Comparison of ENCODE assay signal across 7 mouse cellular contexts in genomic region chr11:116087194-116088130, GRCm38 (mm10). TPM values are rescaled to one million over a fixed set of nuclear protein-coding genes. Genes with fewer than 3 reads are reported as not detected.
A peak's percentile ranks its signal among the peaks of the same experiment; 100 is the strongest.
DNase-seq lines count a peak whose midpoint lies in the region; ATAC-seq lines count a peak whose summit lies in the region.

No protein-coding gene starts in this region.

- H3K27ac ChIP-seq in intestine, embryonic 14.5 days (ENCODE audit: low read depth) = peak overlapping the region; percentile 82
- peak overlapping the region; percentile 92 for H3K27ac ChIP-seq in midbrain, embryonic 10.5 days (replicated peaks)

- H3K27me3 ChIP-seq in intestine, embryonic 14.5 days (replicated peaks; ENCODE audit: control insufficient read depth, insufficient read depth, low read length) = no peaks in the 10 kb centered on the region
- no peaks in the 10 kb centered on the region for H3K27me3 ChIP-seq in midbrain, embryonic 10.5 days (ENCODE audit: low read depth, poor library complexity, severe bottlenecking)

- peak overlapping the region; percentile 65 for H3K4me2 ChIP-seq in intestine, embryonic 14.5 days (ENCODE audit: low read length)

- intact Hi-C loops in left cerebral cortex, postnatal 36 days (cut with DNase I) = loop anchor here (1.0 to 2.0 kb wide), 3 partner anchors 43 to 57 kb away; partner anchors contain the start of genes Mrpl38 and Unk

- peak overlapping the region; percentile 44 for H3K9ac ChIP-seq in intestine, embryonic 14.5 days (ENCODE audit: low read length)

- H3K9me3 ChIP-seq in intestine, embryonic 14.5 days (ENCODE audit: control insufficient read depth, low read length) = no peaks in the 10 kb centered on the region
- no peaks in the 10 kb centered on the region for H3K9me3 ChIP-seq in midbrain, embryonic 10.5 days (replicated peaks)

- peak overlapping the region; percentile 54 for H3K4me3 ChIP-seq in intestine, embryonic 14.5 days (ENCODE audit: low read depth, low read length)
- H3K4me3 ChIP-seq in midbrain, embryonic 10.5 days = peak overlapping the region; percentile 63

- peaks cover 13% of the 10 kb centered on the region for H3K4me1 ChIP-seq in intestine, embryonic 14.5 days (replicated peaks; ENCODE audit: control insufficient read depth, insufficient read depth, low read length)
- H3K4me1 ChIP-seq in midbrain, embryonic 10.5 days = peaks cover 22% of the 10 kb centered on the region

- WGBS in intestine, embryonic 14.5 days = 3% methylated on average over 31 of the region's 31 CpGs
- WGBS in midbrain, embryonic 10.5 days = 5% methylated on average over 31 of the region's 31 CpGs

- DNase-seq in adrenal gland, adult 18-20 months (ENCODE audit: low spot score in 2 of 2) = peak; percentile 86 to 91
- DNase-seq in embryo, embryonic 10 days (ENCODE audit: low spot score) = peak; percentile 91
- peak; percentile 88 for DNase-seq in gastrocnemius, postnatal 25 days
- peak; percentile 94 for DNase-seq in intestine, embryonic 14.5 days (ENCODE audit: low spot score)
- DNase-seq in left cerebral cortex, postnatal 36 days (ENCODE audit: low spot score in 2 of 2) = peak; percentile 79 to 82
- DNase-seq in midbrain, embryonic 10.5 days (ENCODE audit: low spot score) = peak; percentile 90
- peak; percentile 86 for DNase-seq in skeletal muscle tissue, adult 2 months (ENCODE audit: low read depth, low spot score)

- H3K36me3 ChIP-seq in intestine, embryonic 14.5 days (ENCODE audit: control insufficient read depth, insufficient read depth, low read length) = peaks cover 16% of the 10 kb centered on the region
- peaks cover 19% of the 10 kb centered on the region for H3K36me3 ChIP-seq in midbrain, embryonic 10.5 days

- peak; percentile 79 for ATAC-seq in intestine, embryonic 14.5 days (replicated peaks; ENCODE audit: low FRiP score, low TSS enrichment, low read depth)

RNA-seq across cellular contexts. Expression of gene Wbp2, which starts 0.7 kb away (rescaled TPM):
- 100 to 1,000 TPM; 163 to 187 TPM for total RNA-seq in adrenal gland, adult 18-20 months (2021)
- total RNA-seq in gastrocnemius, postnatal 25 days (2021) = 10 to 100 TPM; 58.1 to 64.4 TPM
- 78.0 and 85.0 TPM in 2 replicates for polyA plus RNA-seq in intestine, embryonic 14.5 days (2014; fragmentation: Nextera tagmentation; extraction: Ambion mirVana)
- total RNA-seq in left cerebral cortex, postnatal 36 days (2021) = 100 to 1,000 TPM; 388 to 420 TPM
- polyA plus RNA-seq in midbrain, embryonic 10.5 days (2016; fragmentation: Nextera tagmentation; extraction: Ambion mirVana) = 91.8 and 109 TPM in 2 replicates

RNA-seq across cellular contexts. Expression of gene Unc13d, which starts 9.7 kb away (rescaled TPM):
- total RNA-seq in adrenal gland, adult 18-20 months (2021) = 1 to 10 TPM; 1.0 to 1.3 TPM
- total RNA-seq in gastrocnemius, postnatal 25 days (2021) = under 1 TPM; 0.16 to 0.38 TPM
- 2.6 and 3.5 TPM in 2 replicates for polyA plus RNA-seq in intestine, embryonic 14.5 days (2014; fragmentation: Nextera tagmentation; extraction: Ambion mirVana)
- total RNA-seq in left cerebral cortex, postnatal 36 days (2021) = 1 to 10 TPM in 1 of 2 experiments, under 1 TPM in 1; 0.93 to 1.0 TPM
- 2.5 and 3.1 TPM in 2 replicates for polyA plus RNA-seq in midbrain, embryonic 10.5 days (2016; fragmentation: Nextera tagmentation; extraction: Ambion mirVana)

RNA-seq across cellular contexts. Expression of gene Trim47, which starts 39.5 kb away (rescaled TPM):
- 10 to 100 TPM; 14.6 to 23.5 TPM for total RNA-seq in adrenal gland, adult 18-20 months (2021)
- total RNA-seq in gastrocnemius, postnatal 25 days (2021) = 10 to 100 TPM in 1 of 2 experiments, 1 to 10 TPM in 1; 7.9 to 14.5 TPM
- 10.8 and 13.1 TPM in 2 replicates for polyA plus RNA-seq in intestine, embryonic 14.5 days (2014; fragmentation: Nextera tagmentation; extraction: Ambion mirVana)
- 1 to 10 TPM; 7.0 to 9.6 TPM for total RNA-seq in left cerebral cortex, postnatal 36 days (2021)
- polyA plus RNA-seq in midbrain, embryonic 10.5 days (2016; fragmentation: Nextera tagmentation; extraction: Ambion mirVana) = 2.7 TPM in 2 replicates

RNA-seq across cellular contexts. Expression of gene Trim65, which starts 43.5 kb away (rescaled TPM):
- total RNA-seq in adrenal gland, adult 18-20 months (2021) = 10 to 100 TPM; 12.9 to 13.1 TPM
- total RNA-seq in gastrocnemius, postnatal 25 days (2021) = 1 to 10 TPM; 5.1 to 5.4 TPM
- 5.3 and 5.5 TPM in 2 replicates for polyA plus RNA-seq in intestine, embryonic 14.5 days (2014; fragmentation: Nextera tagmentation; extraction: Ambion mirVana)
- total RNA-seq in left cerebral cortex, postnatal 36 days (2021) = 1 to 10 TPM; 7.2 to 8.4 TPM
- 1.4 and 1.8 TPM in 2 replicates for polyA plus RNA-seq in midbrain, embryonic 10.5 days (2016; fragmentation: Nextera tagmentation; extraction: Ambion mirVana)

RNA-seq across cellular contexts. Expression of gene Mrpl38, which starts 51.2 kb away (rescaled TPM):
- 100 to 1,000 TPM; 106 to 115 TPM for total RNA-seq in adrenal gland, adult 18-20 months (2021)
- 10 to 100 TPM; 48.7 to 50.8 TPM for total RNA-seq in gastrocnemius, postnatal 25 days (2021)
- 111 and 113 TPM in 2 replicates for polyA plus RNA-seq in intestine, embryonic 14.5 days (2014; fragmentation: Nextera tagmentation; extraction: Ambion mirVana)
- 10 to 100 TPM; 58.3 to 62.1 TPM for total RNA-seq in left cerebral cortex, postnatal 36 days (2021)
- 113 TPM in 2 replicates for polyA plus RNA-seq in midbrain, embryonic 10.5 days (2016; fragmentation: Nextera tagmentation; extraction: Ambion mirVana)

Comparison
In these comparisons a context has a peak if more than half of its experiments do, and no peak if none do; other contexts are left out.
1. Peak in every context shown above with its lines: DNase-seq, ATAC-seq, H3K4me3 ChIP-seq and H3K27ac ChIP-seq.